Mouse (Mus musculus) forebrain, embryonic 12.5 days (tissue): Measurements from ENCODE around the gene Rtel1. TPM values are rescaled to one million over a fixed set of nuclear protein-coding genes. Genes with fewer than 3 reads are reported as not detected.

Experiments
- ATAC-seq: fragments of 200-750 bp; cut with Nextera tagmentation; 2 replicates; pipeline ENCODE4 v1.8.0; 2017; ENCODE audit warnings: moderate TSS enrichment; ENCODE audit not compliant: low FRiP score
- H3K27ac ChIP-seq: fragments of 300-500 bp; sonication (generic); 2 replicates; pipeline ENCODE4 v1.5.1; 2016; ENCODE audit warnings: mild to moderate bottlenecking
- H3K27me3 ChIP-seq: fragments of 300-500 bp; sonication (generic); 2 replicates; pipeline ENCODE4 v1.6.1; 2016; ENCODE audit warnings: mild to moderate bottlenecking
- H3K36me3 ChIP-seq: fragments of 300-500 bp; sonication (generic); replicated peaks from 2 replicates; pipeline ENCODE4 v1.6.1; 2016; ENCODE audit warnings: mild to moderate bottlenecking
- H3K4me1 ChIP-seq: fragments of 300-500 bp; sonication (generic); 2 replicates; pipeline ENCODE4 v1.6.1; 2016
- H3K4me2 ChIP-seq: fragments of 300-500 bp; sonication (generic); 2 replicates; pipeline ENCODE4 v1.6.1; 2016; ENCODE audit warnings: mild to moderate bottlenecking, moderate library complexity
- H3K4me3 ChIP-seq: fragments of 300-500 bp; sonication (generic); replicated peaks from 2 replicates; pipeline ENCODE4 v1.5.1; 2016; ENCODE audit warnings: mild to moderate bottlenecking
- H3K9ac ChIP-seq: fragments of 300-500 bp; sonication (generic); 2 replicates; pipeline ENCODE4 v1.6.1; 2016; ENCODE audit warnings: mild to moderate bottlenecking
- H3K9me3 ChIP-seq: fragments of 300-500 bp; sonication (generic); 2 replicates; pipeline ENCODE4 v1.6.1; 2016
- WGBS: fragments of 180-500 bp; shearing (Covaris S2); methylation state at CpG from one replicate; pipeline ENCODE4 v1.1.7; 2016; 5-methylcytosine and 5-hydroxymethylcytosine counted together
- polyA plus RNA-seq: library from polyadenylated mRNA; unstranded; fragments of >200 nt; fragmentation: Nextera tagmentation; extraction: Ambion mirVana; gene quantifications from 2 replicates; pipeline ENCODE4 v1.2.1, GENCODE M21; 2016

Gene Rtel1
- polyA plus RNA-seq, 1 experiment from 2014 or later: 59.1 TPM

DNA sequence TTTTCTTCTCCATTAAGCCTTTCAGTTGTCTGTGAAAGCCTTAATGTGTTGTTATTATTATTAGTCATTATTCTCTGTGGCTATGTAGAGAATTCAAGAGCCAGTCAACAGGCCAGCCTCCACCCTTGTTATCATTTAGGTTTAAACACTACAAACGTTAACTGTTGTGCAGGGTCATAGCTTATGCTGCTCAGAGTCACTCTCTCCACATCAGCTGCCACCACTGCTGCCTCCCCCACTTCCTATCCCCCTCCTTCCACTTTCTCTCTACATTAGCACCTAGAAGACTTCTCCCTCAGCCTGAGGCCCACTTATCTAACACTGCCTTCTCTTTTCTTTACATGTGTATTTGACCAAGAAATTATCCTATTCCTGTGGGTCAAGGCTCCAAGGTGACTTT is 82.0 kb downstream of the Rtel1 start:
- no peak overlapping the region for H3K4me3 ChIP-seq
- H3K36me3 ChIP-seq: no peaks in the 10 kb centered on the region
- peaks cover 3% of the 10 kb centered on the region; the same call in 1 of the 2 replicates for H3K4me1 ChIP-seq
- no peaks in the 10 kb centered on the region for H3K9me3 ChIP-seq
- no peak overlapping the region for H3K4me2 ChIP-seq
- H3K27me3 ChIP-seq: no peaks in the 10 kb centered on the region
- no peak overlapping the region for H3K9ac ChIP-seq
- no peak for ATAC-seq
- no peak overlapping the region for H3K27ac ChIP-seq
- 30% methylated on average over 1 of the region's 1 CpGs for WGBS

DNA sequence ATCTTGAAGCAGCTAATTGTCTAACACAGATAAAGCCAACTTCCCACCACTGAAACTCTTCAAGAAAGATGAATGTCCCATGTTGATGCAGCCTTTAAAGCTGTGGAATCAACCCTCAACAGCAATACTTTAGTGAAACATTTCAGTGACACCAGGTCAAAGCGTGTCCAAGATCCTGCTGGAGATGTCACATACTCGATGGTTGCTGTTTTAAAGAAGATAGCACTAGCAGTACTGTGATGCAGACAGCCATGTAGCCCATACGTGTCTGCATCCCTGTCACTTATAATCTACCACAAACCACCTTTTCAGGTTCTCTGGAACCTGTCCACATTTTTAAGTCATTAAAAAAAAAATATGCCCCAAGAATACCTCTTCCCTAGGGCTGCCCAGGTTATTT is 84.2 kb downstream of the Rtel1 start:
- Histone ChIP-seq H3K9me3 (no peaks in the 10 kb centered on the region), H3K27me3 (no peaks in the 10 kb centered on the region), H3K27ac (no peak overlapping the region), H3K36me3 (peaks cover 3% of the 10 kb centered on the region; the same call in 1 of the 2 replicates), H3K4me3 (no peak overlapping the region), H3K4me1 (peaks cover 3% of the 10 kb centered on the region; the same call in 1 of the 2 replicates), H3K9ac (no peak overlapping the region), H3K4me2 (no peak overlapping the region)
- WGBS: 94% methylated on average over 3 of the region's 3 CpGs
- ATAC-seq: no peak

Other genes starting within 250 kb of the Rtel1 start
- 28.6 and 30.0 TPM in 2 replicates for gene Kcnq2, start 184.4 kb upstream of the Rtel1 start, polyA plus RNA-seq
- 1.1 and 1.4 TPM in 2 replicates for gene Eef1a2, start 162.7 kb upstream of the Rtel1 start, polyA plus RNA-seq
- gene Ppdpf, start 132.5 kb upstream of the Rtel1 start, polyA plus RNA-seq: 483 and 484 TPM in 2 replicates
- gene Ptk6, start 117.0 kb upstream of the Rtel1 start, polyA plus RNA-seq: not detected in 2 replicates
- gene Srms, start 106.6 kb upstream of the Rtel1 start, polyA plus RNA-seq: not detected in 2 replicates
- gene Fndc11, start 99.7 kb upstream of the Rtel1 start, polyA plus RNA-seq: 0.17 TPM in 1 of 2 replicates, not detected in the other
- 0.47 TPM in 2 replicates for gene Helz2, start 77.7 kb upstream of the Rtel1 start, polyA plus RNA-seq
- 22.3 and 24.2 TPM in 2 replicates for gene Gmeb2, start 31.7 kb upstream of the Rtel1 start, polyA plus RNA-seq
- gene Stmn3, start 5.2 kb upstream of the Rtel1 start, polyA plus RNA-seq: 360 and 385 TPM in 2 replicates
- 62.4 and 69.5 TPM in 2 replicates for gene Zgpat, start 45.2 kb downstream of the Rtel1 start, polyA plus RNA-seq
- 83.6 and 86.4 TPM in 2 replicates for gene Arfrp1, start 45.7 kb downstream of the Rtel1 start, polyA plus RNA-seq
- 33.9 and 34.5 TPM in 2 replicates for gene Lime1, start 60.3 kb downstream of the Rtel1 start, polyA plus RNA-seq
- 14.4 and 16.1 TPM in 2 replicates for gene Zbtb46, start 139.7 kb downstream of the Rtel1 start, polyA plus RNA-seq
- gene Abhd16b, start 173.5 kb downstream of the Rtel1 start, polyA plus RNA-seq: 0.10 TPM in 1 of 2 replicates, not detected in the other
- gene Tpd52l2, start 177.4 kb downstream of the Rtel1 start, polyA plus RNA-seq: 133 and 134 TPM in 2 replicates
- 129 and 134 TPM in 2 replicates for gene Dnajc5, start 200.7 kb downstream of the Rtel1 start, polyA plus RNA-seq